Mouse (Mus musculus) ES-Bruce4 (cell line): ENCODE data around the gene Pus3.

Experiments
- CTCF ChIP-seq: IDR thresholded peaks from one replicate; pipeline ENCODE4 v1.8.1; 2011; ENCODE audit warnings: low read depth, low read length
- EP300 ChIP-seq: IDR thresholded peaks from 2 replicates; pipeline ENCODE4 v1.6.1; 2011; ENCODE audit warnings: low read depth, low read length; ENCODE audit not compliant: insufficient read depth
- POLR2A ChIP-seq: IDR thresholded peaks from one replicate; pipeline ENCODE4 v1.8.1; 2011; ENCODE audit warnings: low read length; ENCODE audit not compliant: insufficient read depth

- TF ChIP-seq POLR2A (no peak), CTCF (no peak), EP300 (no peak)
Observed at GRCm38 (mm10) chr9:35567995-35568394, 9.6 kb downstream of the Pus3 start.
